8 mouse cellular contexts compared by ENCODE assay signal in the genomic region with DNA sequence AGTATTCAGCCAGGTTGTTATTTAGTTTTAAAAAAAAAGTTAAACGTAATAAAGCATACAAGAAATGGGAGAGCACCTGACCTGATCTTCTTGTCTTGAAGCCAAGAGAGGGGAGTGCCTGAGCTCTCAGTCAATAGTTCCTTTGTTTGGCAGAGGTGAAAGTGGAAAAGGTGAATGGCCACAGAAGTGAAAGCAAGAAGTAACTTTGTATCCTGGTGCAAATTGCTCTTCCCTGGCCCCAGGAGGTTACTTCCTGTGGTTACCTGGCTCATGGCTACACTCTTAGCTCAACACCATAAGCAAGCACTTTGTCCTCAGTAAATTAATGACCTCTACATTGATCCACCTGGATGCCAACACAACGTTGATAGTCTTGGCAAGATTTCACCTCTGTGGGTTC. TPM values are rescaled to one million over a fixed set of nuclear protein-coding genes. Genes with fewer than 3 reads are reported as not detected.
DNase-seq lines count a peak whose midpoint lies in the region; ATAC-seq and TF ChIP-seq lines count a peak whose summit lies in the region.

A gene (minus strand): TSS at position 199 of the 400 bp plus-strand sequence.

- peak within 1 kb of the TSS; percentile 80 for H3K27ac ChIP-seq in heart, embryonic 15.5 days
- peak within 1 kb of the TSS; percentile 9; the same call in 1 of the 2 replicates for H3K27ac ChIP-seq in limb, embryonic 14.5 days (replicated peaks; ENCODE audit: low read depth, low read length)
- H3K27ac ChIP-seq in neural tube, embryonic 15.5 days (replicated peaks): peak within 1 kb of the TSS; percentile 58; the same call in 1 of the 2 replicates

- peak within 1 kb of the TSS; percentile 43 for H3K9ac ChIP-seq in heart, embryonic 15.5 days
- H3K9ac ChIP-seq in limb, embryonic 14.5 days (ENCODE audit: low read depth, low read length, severe bottlenecking): peak within 1 kb of the TSS; percentile 36; the same call in 1 of the 2 replicates
- 0 out of 2 replicates have a peak within 1 kb of the TSS, but pooled peaks have one; percentile 26 for H3K9ac ChIP-seq in neural tube, embryonic 15.5 days (replicated peaks)

- DNase-seq in urinary bladder, adult 2 months (ENCODE audit: low spot score): no peak
- no peak for DNase-seq in urinary bladder, adult 18-20 months (ENCODE audit: low spot score in 2 of 2)
- DNase-seq in limb, embryonic 14.5 days (ENCODE audit: low spot score): no peak
- no peak for DNase-seq in left cerebral cortex, adult 9 months (ENCODE audit: low spot score in 2 of 2)
- DNase-seq in thymus, adult 18-20 months: no peak
- DNase-seq in gastrocnemius, postnatal 25 days: no peak

- no peaks in the 10 kb centered on the region for H3K9me3 ChIP-seq in heart, embryonic 15.5 days (replicated peaks)
- H3K9me3 ChIP-seq in limb, embryonic 14.5 days (ENCODE audit: control insufficient read depth, low read length): no peaks in the 10 kb centered on the region
- no peaks in the 10 kb centered on the region for H3K9me3 ChIP-seq in neural tube, embryonic 15.5 days (replicated peaks)

- WGBS in heart, embryonic 15.5 days: 80% methylated on average over 2 of the region's 2 CpGs
- 45% methylated on average over 2 of the region's 2 CpGs for WGBS in limb, embryonic 14.5 days
- WGBS in neural tube, embryonic 15.5 days: 71% methylated on average over 2 of the region's 2 CpGs

- peak within 1 kb of the TSS; percentile 66 for H3K4me2 ChIP-seq in heart, embryonic 15.5 days
- H3K4me2 ChIP-seq in limb, embryonic 14.5 days (replicated peaks; ENCODE audit: low read depth, low read length, severe bottlenecking): peak within 1 kb of the TSS; percentile 52
- peak within 1 kb of the TSS; percentile 57 for H3K4me2 ChIP-seq in neural tube, embryonic 15.5 days

- TF ChIP-seq POLR2A in limb, embryonic 14.5 days (IDR thresholded peaks at IDR 0.05; ENCODE audit: borderline replicate concordance, extremely low read depth, insufficient read depth, insufficient read length): no peak

- no peaks in the 10 kb centered on the region for H3K36me3 ChIP-seq in heart, embryonic 15.5 days
- H3K36me3 ChIP-seq in limb, embryonic 14.5 days (ENCODE audit: control insufficient read depth, insufficient read depth, low read length): no peaks in the 10 kb centered on the region
- H3K36me3 ChIP-seq in neural tube, embryonic 15.5 days: no peaks in the 10 kb centered on the region

- H3K4me1 ChIP-seq in heart, embryonic 15.5 days (replicated peaks): no peaks in the 10 kb centered on the region; the same call in 1 of the 2 replicates
- H3K4me1 ChIP-seq in limb, embryonic 14.5 days (ENCODE audit: control insufficient read depth, insufficient read depth, low read length): peaks cover 4% of the 10 kb centered on the region; the same call in 1 of the 2 replicates
- peaks cover 3% of the 10 kb centered on the region; the same call in 1 of the 2 replicates for H3K4me1 ChIP-seq in neural tube, embryonic 15.5 days

- no peak for ATAC-seq in heart, embryonic 15.5 days (replicated peaks; ENCODE audit: insufficient number of reproducible peaks, insufficient read depth, low FRiP score, low read depth)
- no peak for ATAC-seq in limb, embryonic 14.5 days (ENCODE audit: low FRiP score, low read depth)
- ATAC-seq in neural tube, embryonic 15.5 days (ENCODE audit: low FRiP score): no peak

- no peaks in the 10 kb centered on the region for H3K27me3 ChIP-seq in heart, embryonic 15.5 days
- no peaks in the 10 kb centered on the region for H3K27me3 ChIP-seq in limb, embryonic 14.5 days (ENCODE audit: control insufficient read depth, insufficient read depth, low read length)
- no peaks in the 10 kb centered on the region for H3K27me3 ChIP-seq in neural tube, embryonic 15.5 days (replicated peaks)

- H3K4me3 ChIP-seq in heart, embryonic 15.5 days: peak within 1 kb of the TSS; percentile 58
- peak within 1 kb of the TSS; percentile 32 for H3K4me3 ChIP-seq in limb, embryonic 14.5 days (replicated peaks; ENCODE audit: low read length)
- peak within 1 kb of the TSS; percentile 35 for H3K4me3 ChIP-seq in neural tube, embryonic 15.5 days (replicated peaks)

RNA-seq across cellular contexts. Expression of the gene that starts here (rescaled TPM):
- 15.7 and 16.2 TPM in 2 replicates for polyA plus RNA-seq in urinary bladder, adult 2 months (2012; rRNA removed)
- 2.4 and 2.5 TPM in 2 replicates for polyA plus RNA-seq in heart, embryonic 15.5 days (2015; fragmentation: Nextera tagmentation; extraction: Ambion mirVana)
- 0.81 and 1.4 TPM in 2 replicates for polyA plus RNA-seq in limb, embryonic 14.5 days (2012; rRNA removed)
- 1.5 and 2.5 TPM in 2 replicates for polyA plus RNA-seq in limb, embryonic 14.5 days (2014; fragmentation: Nextera tagmentation; extraction: Ambion mirVana)
- polyA plus RNA-seq in neural tube, embryonic 15.5 days (2015; fragmentation: Nextera tagmentation; extraction: Ambion mirVana): 0.84 and 1.5 TPM in 2 replicates
- 1 to 10 TPM; 1.0 to 1.2 TPM for total RNA-seq in gastrocnemius, postnatal 25 days (2021)

Comparison
In these comparisons a context has a peak if more than half of its experiments do, and no peak if none do; other contexts are left out.
1. H3K27ac ChIP-seq: peak in every context shown above with its lines; median percentile 80 in heart, embryonic 15.5 days; 58 in neural tube, embryonic 15.5 days; 9 in limb, embryonic 14.5 days.